Mouse (Mus musculus): Measurements from ENCODE around the gene Mapk8.

The Mapk8 gene

GRCm38 (mm10) chr14:33380830-33381457, 66.0 kb downstream of the Mapk8 start:
- 57% methylated on average over 6 of the region's 6 CpGs for WGBS

GRCm38 (mm10) chr14:33378723-33379122, 68.2 kb downstream of the Mapk8 start:
- 64% methylated on average over 5 of the region's 5 CpGs for whole genome bisulfite sequencing

- 88% methylated on average over 3 of the region's 3 CpGs for WGBS
Observed at GRCm38 (mm10) chr14:33377211-33377610, 69.7 kb downstream of the Mapk8 start.

GRCm38 (mm10) chr14:33374089-33374488, 72.9 kb downstream of the Mapk8 start:
- WGBS = 78% methylated on average over 1 of the region's 1 CpGs

- 36% methylated on average over 1 of the region's 1 CpGs for WGBS
Observed at GRCm38 (mm10) chr14:33373271-33373670, 73.7 kb downstream of the Mapk8 start.

GRCm38 (mm10) chr14:33371248-33371647, 75.7 kb downstream of the Mapk8 start:
- 18% methylated on average over 3 of the region's 3 CpGs for WGBS

GRCm38 (mm10) chr14:33370056-33370455, 76.9 kb downstream of the Mapk8 start:
- WGBS = 21% methylated on average over 7 of the region's 7 CpGs

- WGBS = 84% methylated on average over 12 of the region's 12 CpGs
Observed at GRCm38 (mm10) chr14:33369375-33369774, 77.6 kb downstream of the Mapk8 start.

- WGBS = 75% methylated on average over 30 of the region's 30 CpGs
Observed at GRCm38 (mm10) chr14:33366891-33367777, 79.8 kb downstream of the Mapk8 start.

GRCm38 (mm10) chr14:33364061-33364460, 82.9 kb downstream of the Mapk8 start:
- 98% methylated on average over 2 of the region's 2 CpGs for WGBS

- WGBS = 88% methylated on average over 5 of the region's 5 CpGs
Observed at GRCm38 (mm10) chr14:33363611-33364010, 83.3 kb downstream of the Mapk8 start.

GRCm38 (mm10) chr14:33362807-33363206, 84.2 kb downstream of the Mapk8 start:
- 57% methylated on average over 10 of the region's 10 CpGs for WGBS

- WGBS = 87% methylated on average over 14 of the region's 14 CpGs
Observed at GRCm38 (mm10) chr14:33362122-33362521, 84.8 kb downstream of the Mapk8 start.

GRCm38 (mm10) chr14:33361546-33361945, 85.4 kb downstream of the Mapk8 start:
- 85% methylated on average over 4 of the region's 4 CpGs for WGBS

GRCm38 (mm10) chr14:33358891-33359290, 88.1 kb downstream of the Mapk8 start:
- 83% methylated on average over 8 of the region's 8 CpGs for WGBS

GRCm38 (mm10) chr14:33357600-33358368, 89.2 kb downstream of the Mapk8 start:
- WGBS = 42% methylated on average over 12 of the region's 12 CpGs

- WGBS = 87% methylated on average over 5 of the region's 5 CpGs
Observed at GRCm38 (mm10) chr14:33355276-33355675, 91.7 kb downstream of the Mapk8 start.

GRCm38 (mm10) chr14:33352890-33353289, 94.1 kb downstream of the Mapk8 start:
- WGBS = 91% methylated on average over 6 of the region's 6 CpGs

- 73% methylated on average over 6 of the region's 6 CpGs for WGBS
Observed at GRCm38 (mm10) chr14:33351984-33352722, 94.8 kb downstream of the Mapk8 start.

GRCm38 (mm10) chr14:33351019-33351418, 95.9 kb downstream of the Mapk8 start:
- WGBS = 6% methylated on average over 42 of the region's 42 CpGs

- 77% methylated on average over 1 of the region's 1 CpGs for WGBS
Observed at GRCm38 (mm10) chr14:33348146-33348545, 98.8 kb downstream of the Mapk8 start.

- 74% methylated on average over 4 of the region's 4 CpGs for WGBS
Observed at GRCm38 (mm10) chr14:33347738-33348137, 99.2 kb downstream of the Mapk8 start.
